Mouse (Mus musculus) cerebellum, adult 2 months (tissue): ENCODE measurements around the gene St6galnac5.

ENCODE experiments used
- CTCF ChIP-seq: fragments of 200-500 bp; IDR thresholded peaks from 2 replicates; pipeline ENCODE4 v1.5.1; 2011; ENCODE audit warnings: low read depth, mild to moderate bottlenecking, control low read depth, low read length, moderate library complexity, borderline replicate concordance; ENCODE audit not compliant: insufficient read depth
- POLR2A ChIP-seq: fragments of 200-500 bp; IDR thresholded peaks from 2 replicates; pipeline ENCODE4 v1.6.1; 2011; ENCODE audit warnings: low read length, control low read depth, borderline replicate concordance; ENCODE audit not compliant: insufficient read depth

DNA sequence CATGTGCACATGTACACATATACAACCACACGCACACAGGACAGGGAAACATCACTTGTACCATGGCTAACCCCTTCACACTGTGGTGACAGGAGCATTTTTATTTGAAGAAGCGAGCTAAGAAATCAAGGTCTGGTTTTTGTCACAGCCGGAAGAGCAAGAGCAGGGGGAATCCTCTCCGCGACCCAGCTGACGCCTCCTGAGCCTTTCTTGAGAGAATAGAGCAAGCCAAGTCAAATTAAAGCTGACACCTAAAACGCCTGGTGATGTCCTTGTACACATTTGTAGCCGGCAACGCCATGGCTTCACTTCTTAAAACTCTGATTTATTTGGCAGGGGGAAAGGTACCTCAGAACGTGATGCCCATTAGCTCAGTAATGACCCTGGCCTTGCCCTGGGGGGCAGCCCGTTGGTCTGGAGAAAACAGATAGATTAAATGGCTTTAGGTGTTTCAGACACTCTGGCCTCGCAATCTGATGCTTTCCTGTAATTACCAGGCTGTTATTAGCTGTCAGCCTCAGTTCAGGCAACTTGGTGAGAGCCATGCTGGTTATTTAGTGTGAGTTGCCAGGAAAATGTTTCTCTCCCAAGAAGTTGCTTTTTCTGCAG is 126.9 kb downstream of the St6galnac5 start:
- TF ChIP-seq CTCF (no peak), POLR2A (no peak)
